Mouse (Mus musculus) G1E (cell line): ENCODE results near the gene Lamc2.

Experiments used
- CTCF ChIP-seq: IDR thresholded peaks from 2 replicates; pipeline ENCODE4 v1.5.1; 2012; ENCODE audit warnings: low read depth, low read length, inconsistent platforms, mixed read lengths
- GATA1 ChIP-seq: IDR thresholded peaks from 2 replicates; pipeline ENCODE4 v1.6.1; 2012; ENCODE audit warnings: borderline replicate concordance, low read length, inconsistent platforms, mixed read lengths
- POLR2AphosphoS5 ChIP-seq: IDR thresholded peaks from 2 replicates; pipeline ENCODE4 v1.6.1; 2012; ENCODE audit warnings: low read depth, low read length, inconsistent platforms; ENCODE audit not compliant: insufficient replicate concordance

GRCm38 (mm10) chr1:153102296-153103185, 83.7 kb downstream of the Lamc2 start:
- no peak for TF ChIP-seq GATA1
- no peak for TF ChIP-seq POLR2AphosphoS5
- no peak for TF ChIP-seq CTCF
